Mouse (Mus musculus): ENCODE data around the gene Camkv.

Gene Camkv

GRCm38 (mm10) chr9:107923956-107924355 lies 11.5 kb upstream of the Camkv start:
- DNase-seq (ENCODE audit: low spot score): no peak

DNA sequence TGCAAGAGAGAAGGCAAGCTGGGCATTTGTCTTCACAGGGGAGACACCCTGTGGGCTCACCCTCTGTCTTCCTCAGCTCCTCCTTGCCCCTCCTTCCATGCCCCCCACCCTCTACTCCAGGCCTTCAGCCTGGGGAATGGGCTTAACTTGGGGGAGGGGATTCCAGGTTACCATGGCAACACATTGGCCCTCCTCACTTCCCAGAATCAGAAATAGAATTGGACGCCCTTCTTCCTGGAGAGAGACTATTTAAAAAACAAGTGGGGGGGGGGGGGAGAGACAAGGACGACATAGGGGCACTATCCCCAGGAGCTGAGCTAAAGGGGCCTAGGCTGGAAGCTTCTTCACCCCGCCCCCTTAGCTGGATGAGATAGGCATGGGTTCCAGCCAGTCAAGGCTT lies 10.2 kb upstream of the Camkv start:
- no peak for DNase-seq (ENCODE audit: low spot score)

DNA sequence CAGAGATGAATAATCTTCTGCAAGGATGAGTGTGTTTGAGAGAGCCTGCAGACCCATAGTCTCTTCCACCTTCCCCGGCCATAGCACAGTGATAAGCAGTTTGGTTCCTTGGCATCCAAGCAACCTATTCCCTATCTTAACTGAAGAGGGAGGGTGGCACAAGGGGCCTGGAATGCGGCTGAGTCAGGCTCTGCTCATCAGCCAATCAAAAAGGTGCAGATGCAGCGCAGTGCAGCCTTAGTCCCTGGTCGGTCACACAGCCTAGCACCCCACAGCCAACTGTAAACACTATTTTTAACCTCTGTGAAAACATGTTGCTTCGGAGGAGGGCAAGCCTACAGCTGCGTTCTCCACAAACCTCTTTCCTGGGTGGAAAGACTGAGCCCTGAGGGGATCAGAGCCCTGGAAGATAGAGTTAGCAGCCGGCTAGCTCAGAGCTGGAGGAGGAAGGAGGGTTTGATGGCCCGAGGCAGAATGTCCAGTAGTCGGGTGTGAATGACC lies 8.5 kb upstream of the Camkv start:
- no peak for DNase-seq (ENCODE audit: low spot score)

DNA sequence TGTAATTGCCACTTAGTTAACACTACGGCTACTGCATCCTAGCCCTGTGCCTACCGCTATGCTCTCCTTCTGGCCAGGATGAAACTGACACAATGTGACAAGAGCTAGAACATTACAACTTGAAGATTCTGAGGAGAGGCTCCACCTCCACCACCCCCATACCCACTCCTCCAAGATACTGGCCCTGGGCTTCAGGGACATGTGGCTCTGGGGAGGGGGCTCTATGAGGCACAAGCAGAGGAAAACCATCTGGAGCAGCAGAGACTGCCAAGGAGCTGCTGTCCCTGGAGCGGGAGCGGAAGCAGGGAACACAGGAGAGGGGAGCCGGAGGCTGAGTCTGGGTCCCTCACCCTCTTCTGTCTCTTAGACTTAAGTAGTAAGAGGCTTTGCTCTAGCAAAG lies 7.7 kb upstream of the Camkv start:
- DNase-seq (ENCODE audit: low spot score): no peak

- DNase-seq (ENCODE audit: low spot score): no peak
Observed at GRCm38 (mm10) chr9:107928169-107928568, 7.3 kb upstream of the Camkv start, which contains the start of gene Actl11. TSS of gene Actl11 (plus strand) at chr9:107928469.

DNA sequence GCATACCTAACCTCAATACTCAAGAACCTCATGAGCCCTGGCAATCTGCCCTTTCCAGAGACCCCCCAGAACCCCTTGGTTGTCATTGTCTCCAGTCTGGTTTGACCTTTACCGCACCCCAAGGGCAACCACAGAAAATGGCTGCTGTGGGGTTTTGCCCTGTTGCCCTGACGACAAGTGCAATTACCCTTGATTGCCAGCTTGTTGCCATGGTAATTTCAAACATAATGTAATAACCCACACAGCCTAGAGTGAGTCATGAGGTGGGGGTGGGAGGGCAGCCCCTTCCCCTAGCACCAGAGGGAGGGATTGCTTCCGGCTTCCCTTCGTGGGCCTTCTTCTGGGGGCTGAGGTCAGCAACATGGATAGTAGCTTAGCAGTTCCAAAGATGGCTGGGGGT lies 3.3 kb upstream of the Camkv start:
- no peak for DNase-seq (ENCODE audit: low spot score)

- no peak for DNase-seq (ENCODE audit: low spot score)
Observed at GRCm38 (mm10) chr9:107934146-107934545, 1.3 kb upstream of the Camkv start.

GRCm38 (mm10) chr9:107935790-107936214 lies 328 bp downstream of the Camkv start:
- no peak for DNase-seq (ENCODE audit: low spot score)

GRCm38 (mm10) chr9:107936215-107936822 lies 845 bp downstream of the Camkv start:
- no peak for DNase-seq (ENCODE audit: low spot score)

DNA sequence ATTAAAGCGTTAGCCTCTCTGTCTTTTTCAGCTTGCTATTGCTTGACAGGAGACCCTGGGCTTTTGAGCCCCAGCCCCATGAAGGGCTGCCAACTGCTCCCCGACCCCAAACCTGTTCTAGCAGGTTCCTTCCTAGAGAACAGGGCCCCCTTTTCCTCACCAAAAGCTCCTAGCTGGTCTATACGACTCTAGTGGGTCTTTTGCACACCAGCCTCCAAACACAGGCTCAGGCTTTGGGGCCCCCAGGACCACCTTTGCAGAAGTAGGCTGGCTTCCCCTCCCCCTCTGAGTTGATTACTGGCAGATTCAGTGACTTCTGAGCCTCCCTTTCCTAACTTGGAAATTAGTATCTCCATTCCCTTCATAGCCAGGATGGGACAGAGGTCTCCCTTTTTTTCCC lies 1.4 kb downstream of the Camkv start:
- no peak for DNase-seq (ENCODE audit: low spot score)

- no peak for DNase-seq (ENCODE audit: low spot score)
Observed at GRCm38 (mm10) chr9:107947241-107948194, 12.0 kb downstream of the Camkv start.

DNA sequence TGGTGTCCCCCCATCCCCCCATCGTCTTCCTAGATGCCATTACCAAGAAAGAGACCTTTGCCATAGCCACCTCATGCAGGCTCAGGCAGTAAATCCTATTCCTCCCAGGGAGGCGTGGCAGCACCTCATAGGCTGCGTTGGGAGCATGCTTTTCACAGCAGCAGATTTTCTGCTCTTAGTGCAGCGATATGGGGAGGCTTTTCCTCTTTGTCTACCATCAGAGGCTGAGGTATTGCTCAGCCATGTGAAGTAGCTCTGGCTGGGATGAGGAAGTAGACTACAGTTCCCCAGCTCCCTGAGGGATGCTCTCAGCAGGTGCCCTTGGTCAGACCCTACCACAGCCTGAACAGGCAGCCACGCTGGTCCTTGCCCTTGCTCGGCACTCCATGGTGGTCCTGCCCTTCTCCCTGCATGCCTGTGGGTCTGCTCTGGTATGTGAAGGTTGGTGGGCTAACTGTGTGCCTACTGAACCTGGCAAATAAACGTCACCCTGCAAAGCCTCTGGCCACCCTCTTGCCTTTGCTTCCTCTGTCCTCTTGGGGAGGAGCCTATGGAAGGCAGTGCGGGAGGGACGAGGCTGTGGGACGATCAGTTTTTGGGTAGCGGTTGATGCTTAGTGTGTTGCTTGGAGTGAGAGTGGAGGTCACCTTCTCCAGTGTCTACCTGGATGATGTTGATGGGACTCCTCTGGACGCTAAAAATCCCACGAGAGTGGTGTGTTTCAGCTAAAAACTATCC lies 13.9 kb downstream of the Camkv start:
- DNase-seq (ENCODE audit: low spot score): no peak

- DNase-seq (ENCODE audit: low spot score): no peak
Observed at GRCm38 (mm10) chr9:107949922-107950235, 14.4 kb downstream of the Camkv start, which contains the start of gene Traip. TSS of gene Traip (plus strand) at chr9:107950136.

DNA sequence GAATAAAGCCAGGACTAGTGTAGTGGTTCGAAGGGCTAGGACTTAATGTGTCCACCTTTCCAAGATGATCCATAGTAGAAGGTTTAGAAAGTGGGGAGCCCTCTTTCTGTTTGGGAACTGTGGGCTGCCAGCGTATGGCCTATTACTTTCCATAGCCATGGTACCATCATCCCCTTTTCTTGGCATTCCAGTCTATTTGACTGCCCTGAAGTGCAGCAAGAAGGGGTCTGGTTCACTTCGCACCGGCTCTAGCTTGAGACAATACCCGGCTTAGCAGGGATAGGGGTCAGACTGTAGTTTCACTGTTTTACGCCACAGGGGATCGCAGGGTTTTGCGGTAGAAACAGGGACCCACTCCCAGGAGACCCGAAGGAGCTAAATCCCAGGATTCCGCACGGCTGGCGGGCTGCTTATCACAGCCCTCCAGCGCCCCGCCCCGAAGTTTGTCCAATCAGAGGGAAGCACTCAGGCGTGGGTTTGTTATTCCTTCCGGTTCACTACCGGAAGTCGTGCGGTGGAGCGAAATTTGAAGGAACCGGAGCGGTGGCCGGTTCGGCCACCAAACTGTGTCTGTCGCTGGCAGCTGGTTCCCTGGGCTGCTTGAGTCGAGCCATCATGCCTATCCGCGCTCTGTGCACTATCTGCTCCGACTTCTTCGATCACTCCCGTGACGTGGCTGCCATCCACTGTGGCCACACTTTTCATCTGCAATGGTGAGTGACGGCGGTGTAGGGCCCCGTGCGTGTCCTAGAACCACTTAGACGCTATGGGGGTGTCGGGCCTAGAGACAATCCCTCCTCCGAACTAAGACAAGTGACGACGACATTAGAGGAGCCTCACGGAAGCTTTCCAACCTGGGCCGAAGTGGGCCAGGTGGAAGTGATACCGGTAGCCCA lies 15.2 kb downstream of the Camkv start:
- DNase-seq (ENCODE audit: low spot score): peak; percentile 95

GRCm38 (mm10) chr9:107955613-107956289 lies 20.3 kb downstream of the Camkv start:
- no peak for DNase-seq (ENCODE audit: low spot score)

DNA sequence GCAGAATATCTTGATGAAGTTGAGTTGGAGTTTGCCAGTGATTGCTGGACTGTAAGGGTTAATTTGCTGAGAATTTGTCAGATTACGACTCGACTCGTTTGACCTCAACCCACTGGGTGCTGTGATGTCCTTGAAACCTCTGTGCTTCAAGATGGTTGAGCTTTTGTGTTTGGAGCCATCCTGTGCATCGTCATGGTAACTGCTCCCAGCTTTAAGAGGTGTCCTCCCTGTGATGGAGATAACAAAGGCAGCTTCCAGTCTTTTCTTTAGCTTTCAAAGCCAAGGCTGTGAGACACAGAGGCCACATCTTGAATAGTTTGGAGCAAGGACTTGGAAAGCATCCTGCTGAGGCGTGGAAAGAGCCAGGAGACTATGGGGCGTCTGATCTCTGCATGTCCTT lies 21.7 kb downstream of the Camkv start:
- no peak for DNase-seq (ENCODE audit: low spot score)

GRCm38 (mm10) chr9:107959896-107960295 lies 24.4 kb downstream of the Camkv start:
- DNase-seq (ENCODE audit: low spot score): no peak

DNA sequence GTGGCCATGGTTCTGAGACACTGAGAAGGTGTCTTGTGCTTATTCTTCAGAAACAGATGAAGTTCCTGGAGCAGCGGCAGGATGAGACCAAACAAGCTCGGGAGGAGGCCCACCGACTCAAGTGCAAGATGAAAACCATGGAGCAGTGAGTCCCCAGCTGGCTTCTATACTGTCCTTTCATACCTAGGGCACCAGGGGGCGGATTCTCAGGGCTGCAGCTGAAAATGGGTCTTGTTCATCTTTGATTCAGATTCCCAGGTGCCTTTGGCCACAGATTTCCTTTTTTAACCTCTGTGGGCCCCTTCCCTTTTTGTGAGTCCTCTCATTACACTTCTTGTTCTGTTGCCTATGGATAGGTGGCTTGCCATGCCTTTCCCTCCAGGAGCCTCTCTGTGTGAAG lies 25.5 kb downstream of the Camkv start:
- no peak for DNase-seq (ENCODE audit: low spot score)

GRCm38 (mm10) chr9:107961351-107961762 lies 25.9 kb downstream of the Camkv start:
- DNase-seq (ENCODE audit: low spot score): no peak

- no peak for DNase-seq (ENCODE audit: low spot score)
Observed at GRCm38 (mm10) chr9:107961881-107962280, 26.4 kb downstream of the Camkv start.

GRCm38 (mm10) chr9:107962916-107963315 lies 27.4 kb downstream of the Camkv start:
- DNase-seq (ENCODE audit: low spot score): no peak
